Mouse (Mus musculus) kidney, adult 10 weeks (tissue): ENCODE results near the gene Trim30c. TPM values are rescaled to one million over a fixed set of nuclear protein-coding genes. Genes with fewer than 3 reads are reported as not detected.

Experiments
- polyA plus RNA-seq: library from polyadenylated mRNA; stranded (reverse); fragments of 350-450 nt; fragmentation: Illumina TruSeq; extraction: RNeasy Lipid Tissue Mini Kit (QIAGEN cat#74804); gene quantifications from one replicate; pipeline ENCODE4 v1.2.3, GENCODE M21; 2014; ENCODE audit warnings: low read depth, low replicate concordance

The Trim30c gene
- not detected for polyA plus RNA-seq

GRCm38 (mm10) chr7:104400698-104401097 is at the start of gene Trim30c:
Gene Trim30c (minus strand): TSS chr7:104400837.

DNA sequence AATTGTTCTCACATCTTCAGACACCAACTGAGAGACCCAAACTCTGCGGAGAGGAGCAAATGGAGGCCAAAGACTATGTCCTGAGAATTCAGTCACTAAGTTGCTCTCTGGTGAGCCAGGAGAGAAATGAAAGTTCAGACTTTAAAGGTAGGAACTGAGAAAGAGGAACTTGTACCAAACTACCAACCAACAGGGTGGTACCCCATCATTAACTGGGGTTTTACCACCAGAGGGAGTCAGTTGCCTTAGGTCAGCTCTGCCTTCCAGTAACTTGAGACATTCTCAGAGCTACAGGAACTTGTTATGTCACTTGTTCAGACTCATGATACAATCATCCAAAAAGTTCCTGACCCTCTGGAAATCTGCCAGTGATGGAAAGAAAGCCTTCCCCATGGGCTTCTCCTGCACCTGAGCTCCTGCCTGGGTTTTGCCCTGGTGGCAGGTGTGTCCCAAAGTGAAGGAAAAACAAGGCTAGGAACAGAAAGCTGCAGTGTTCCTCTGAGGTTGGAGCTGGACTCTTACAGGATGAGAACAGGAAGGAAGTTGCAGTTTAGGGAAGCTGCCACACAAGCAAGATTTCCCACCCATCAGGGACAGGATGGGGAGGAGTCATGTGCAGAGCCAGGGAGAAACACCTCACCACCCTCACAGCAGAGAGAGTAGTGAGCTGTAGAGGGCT is 30.8 kb downstream of the Trim30c start, which contains the start of gene Trim30b:
Gene Trim30b (minus strand): TSS at position 149 of the 679 bp plus-strand sequence.

DNA sequence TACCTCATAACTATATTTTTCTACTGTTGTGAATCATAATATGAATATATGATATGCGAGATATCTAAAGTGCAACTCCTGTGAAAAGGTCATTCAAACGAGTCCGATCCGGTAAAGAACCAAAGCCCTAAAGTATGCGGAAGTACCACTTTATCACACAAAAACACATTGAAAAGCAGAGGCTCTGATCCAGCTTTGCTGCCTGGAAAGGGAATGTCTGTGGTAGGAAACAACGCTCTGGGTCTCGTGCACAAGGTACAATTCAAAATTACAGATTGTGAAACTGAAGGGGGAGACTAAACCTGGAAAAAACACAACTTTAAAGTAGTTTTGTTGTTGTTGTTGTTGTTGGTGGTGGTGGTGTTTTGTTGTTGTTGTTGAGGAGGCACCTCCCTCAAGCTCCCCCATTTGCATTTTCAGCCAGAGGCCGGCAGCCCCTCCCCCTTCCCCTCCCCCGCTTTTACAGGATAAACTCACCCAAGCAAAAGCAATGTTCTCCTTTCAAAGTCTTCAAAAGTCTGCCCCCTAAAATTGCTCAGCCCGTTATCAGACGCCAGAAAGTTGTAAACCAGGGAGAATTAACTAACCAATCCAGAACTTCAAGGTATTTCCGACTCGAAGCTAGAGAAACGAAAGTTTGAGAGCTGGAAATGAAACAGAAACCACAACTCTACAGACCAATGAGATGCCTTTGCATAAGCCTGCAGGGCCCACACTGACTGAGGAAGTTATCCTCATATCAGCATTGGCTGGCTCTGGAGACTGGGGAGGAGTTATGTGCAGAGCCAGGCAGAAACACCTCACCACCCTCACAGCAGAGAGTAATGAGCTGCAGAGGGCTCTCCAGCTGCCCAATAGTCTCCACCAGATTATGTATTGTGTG is 47.7 kb downstream of the Trim30c start, which contains the start of gene Trim12c:
Gene Trim12c (minus strand): TSS at position 646 of the 883 bp plus-strand sequence.

Other genes with a start within 250 kb of the Trim30c start
- not detected for gene Olfm5, start 236.0 kb downstream of the Trim30c start, polyA plus RNA-seq
- gene Olfr648, start 217.4 kb downstream of the Trim30c start, polyA plus RNA-seq, result not detected
- not detected for gene Olfr649, start 204.9 kb downstream of the Trim30c start, polyA plus RNA-seq
- gene Trim6, start 182.0 kb downstream of the Trim30c start, polyA plus RNA-seq, result 0.77 TPM
- gene Trim34a, start 156.4 kb downstream of the Trim30c start, polyA plus RNA-seq, result 14.5 TPM
- gene Trim5, start 112.7 kb downstream of the Trim30c start, polyA plus RNA-seq, result 2.3 TPM
- 17.3 TPM for gene Trim12a, start 85.4 kb downstream of the Trim30c start, polyA plus RNA-seq
- gene Trim34b, start 71.4 kb downstream of the Trim30c start, polyA plus RNA-seq, result 0.32 TPM
- 13.9 TPM for gene Trim12c, start 47.5 kb downstream of the Trim30c start, polyA plus RNA-seq
- 0.12 TPM for gene Trim30b, start 31.0 kb downstream of the Trim30c start, polyA plus RNA-seq
- gene Trim30a, start 64.4 kb upstream of the Trim30c start, polyA plus RNA-seq, result 12.9 TPM
- 5.3 TPM for gene Trim30d, start 107.0 kb upstream of the Trim30c start, polyA plus RNA-seq
- not detected for gene Olfr651, start 149.3 kb upstream of the Trim30c start, polyA plus RNA-seq
- not detected for gene Olfr652, start 160.1 kb upstream of the Trim30c start, polyA plus RNA-seq
- not detected for gene Olfr653, start 176.5 kb upstream of the Trim30c start, polyA plus RNA-seq
- not detected for gene Olfr654, start 186.2 kb upstream of the Trim30c start, polyA plus RNA-seq
- not detected for gene Olfr655, start 200.9 kb upstream of the Trim30c start, polyA plus RNA-seq
- not detected for gene Olfr656, start 213.1 kb upstream of the Trim30c start, polyA plus RNA-seq
- not detected for gene Olfr657, start 224.0 kb upstream of the Trim30c start, polyA plus RNA-seq
- gene Olfr658, start 246.5 kb upstream of the Trim30c start, polyA plus RNA-seq, result not detected